Mouse (Mus musculus): ENCODE measurements around the gene Klhdc7a.

Klhdc7a gene

GRCm38 (mm10) chr4:139960086-139960713, 7.6 kb downstream of the Klhdc7a start:
- no peak for DNase-seq

GRCm38 (mm10) chr4:139959188-139959587, 8.6 kb downstream of the Klhdc7a start:
- DNase-seq: no peak

GRCm38 (mm10) chr4:139950876-139951485, 16.8 kb downstream of the Klhdc7a start:
- DNase-seq: no peak

- no peak for DNase-seq
Measured at GRCm38 (mm10) chr4:139950431-139950848, 17.4 kb downstream of the Klhdc7a start.

GRCm38 (mm10) chr4:139948591-139948990, 19.2 kb downstream of the Klhdc7a start:
- no peak for DNase-seq

- DNase-seq: no peak
Measured at GRCm38 (mm10) chr4:139947341-139947740, 20.5 kb downstream of the Klhdc7a start.

GRCm38 (mm10) chr4:139941831-139942230, 26.0 kb downstream of the Klhdc7a start:
- no peak for DNase-seq

- DNase-seq: no peak
Measured at GRCm38 (mm10) chr4:139935557-139935956, 32.3 kb downstream of the Klhdc7a start.

- no peak for DNase-seq
Measured at GRCm38 (mm10) chr4:139932970-139933801, 34.6 kb downstream of the Klhdc7a start.

- DNase-seq: no peak
Measured at GRCm38 (mm10) chr4:139931790-139932510, 35.9 kb downstream of the Klhdc7a start.

- DNase-seq: no peak
Measured at GRCm38 (mm10) chr4:139930885-139931284, 36.9 kb downstream of the Klhdc7a start.

GRCm38 (mm10) chr4:139926161-139926561, 41.7 kb downstream of the Klhdc7a start:
- no peak for DNase-seq

- DNase-seq: no peak
Measured at GRCm38 (mm10) chr4:139925275-139926160, 42.3 kb downstream of the Klhdc7a start.

- DNase-seq: no peak
Measured at GRCm38 (mm10) chr4:139916731-139917130, 51.1 kb downstream of the Klhdc7a start.
